Mouse (Mus musculus): ENCODE results near the gene Tesc. TPM values are rescaled to one million over a fixed set of nuclear protein-coding genes. Genes with fewer than 3 reads are reported as not detected.
A peak's percentile ranks its signal among the peaks of the same experiment; 100 is the strongest.

Gene Tesc
- polyA plus RNA-seq, 1 experiment from 2014 or later, result 0.55 TPM

GRCm38 (mm10) chr5:118050743-118051142, 23.2 kb downstream of the Tesc start:
- Histone ChIP-seq H3K4me1 (replicated peaks) (no peaks in the 10 kb centered on the region), H3K9me3 (no peaks in the 10 kb centered on the region), H3K27me3 (ENCODE audit: insufficient read depth, poor library complexity, severe bottlenecking) (no peaks in the 10 kb centered on the region), H3K36me3 (no peaks in the 10 kb centered on the region), H3K27ac (no peak overlapping the region), H3K4me3 (no peak overlapping the region)
- no peak for DNase-seq (ENCODE audit: low spot score)
- 79% methylated on average over 4 of the region's 4 CpGs for WGBS

- H3K4me1 ChIP-seq (replicated peaks), result peaks cover 11% of the 10 kb centered on the region
- no peak for DNase-seq (ENCODE audit: low spot score)
- 85% methylated on average over 8 of the region's 8 CpGs for WGBS
Measured at GRCm38 (mm10) chr5:118051981-118052662, 24.6 kb downstream of the Tesc start.

GRCm38 (mm10) chr5:118053205-118053604, 25.7 kb downstream of the Tesc start:
- Histone ChIP-seq H3K27me3 (ENCODE audit: insufficient read depth, poor library complexity, severe bottlenecking) (no peaks in the 10 kb centered on the region), H3K27ac (no peak overlapping the region), H3K4me3 (no peak overlapping the region), H3K9me3 (no peaks in the 10 kb centered on the region), H3K4me1 (replicated peaks) (peaks cover 21% of the 10 kb centered on the region), H3K36me3 (no peaks in the 10 kb centered on the region)
- DNase-seq (ENCODE audit: low spot score), result no peak
- 92% methylated on average over 2 of the region's 2 CpGs for WGBS

More at GRCm38 (mm10) chr5:118051981-118052662, 24.6 kb downstream of the Tesc start:
- no peaks in the 10 kb centered on the region for H3K9me3 ChIP-seq
- H3K4me3 ChIP-seq, result no peak overlapping the region
- no peak overlapping the region for H3K27ac ChIP-seq
- no peaks in the 10 kb centered on the region for H3K27me3 ChIP-seq (ENCODE audit: insufficient read depth, poor library complexity, severe bottlenecking)
- H3K36me3 ChIP-seq, result no peaks in the 10 kb centered on the region

DNA sequence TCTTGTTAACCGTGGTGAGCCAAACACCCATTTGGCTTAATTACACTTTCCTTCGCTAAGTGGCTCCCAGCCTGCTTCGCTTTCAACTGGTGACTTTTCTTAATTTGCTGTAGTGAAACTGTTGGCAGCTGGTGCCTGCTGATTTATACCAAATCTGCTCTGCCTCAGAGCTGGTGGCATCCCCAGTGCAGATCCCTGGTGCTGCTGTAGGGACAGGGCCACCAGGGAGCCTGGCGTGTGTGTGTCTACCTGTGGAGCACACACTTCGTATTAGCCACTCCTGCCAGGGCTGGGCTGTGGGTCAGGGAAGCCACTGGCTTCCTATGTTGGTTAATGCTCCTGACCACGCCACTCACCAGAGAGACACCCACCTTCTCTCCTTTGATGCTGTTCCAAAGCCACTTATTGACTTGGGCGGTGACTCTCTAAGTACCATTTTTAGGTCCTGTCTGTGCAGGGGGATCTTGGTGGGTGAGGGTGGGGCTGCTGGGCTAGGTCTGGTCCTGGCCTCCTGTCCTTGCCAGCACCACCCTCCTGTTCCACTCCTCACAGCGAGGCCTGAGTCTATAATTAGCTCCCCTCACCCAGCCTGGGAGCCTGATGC, 30.1 kb downstream of the Tesc start:
- WGBS, result 71% methylated on average over 8 of the region's 8 CpGs
- Histone ChIP-seq H3K27ac (peak overlapping the region; percentile 66), H3K36me3 (0 out of 2 replicates have a peak, but pooled peaks cover 5% of the 10 kb centered on the region), H3K4me1 (replicated peaks) (peaks cover 33% of the 10 kb centered on the region), H3K9me3 (no peaks in the 10 kb centered on the region), H3K27me3 (ENCODE audit: insufficient read depth, poor library complexity, severe bottlenecking) (no peaks in the 10 kb centered on the region), H3K4me3 (no peak overlapping the region)
- no peak for DNase-seq (ENCODE audit: low spot score)

GRCm38 (mm10) chr5:118058858-118059257, 31.3 kb downstream of the Tesc start:
- Histone ChIP-seq H3K27me3 (ENCODE audit: insufficient read depth, poor library complexity, severe bottlenecking) (no peaks in the 10 kb centered on the region), H3K36me3 (0 out of 2 replicates have a peak, but pooled peaks cover 10% of the 10 kb centered on the region), H3K4me1 (replicated peaks) (peaks cover 42% of the 10 kb centered on the region), H3K27ac (no peak overlapping the region), H3K4me3 (no peak overlapping the region), H3K9me3 (no peaks in the 10 kb centered on the region)
- WGBS, result 95% methylated on average over 10 of the region's 10 CpGs
- no peak for DNase-seq (ENCODE audit: low spot score)

- Histone ChIP-seq H3K9me3 (no peaks in the 10 kb centered on the region), H3K4me3 (no peak overlapping the region), H3K27me3 (ENCODE audit: insufficient read depth, poor library complexity, severe bottlenecking) (no peaks in the 10 kb centered on the region), H3K27ac (no peak overlapping the region), H3K36me3 (peaks cover 13% of the 10 kb centered on the region; the same call in 1 of the 2 replicates), H3K4me1 (replicated peaks) (peaks cover 49% of the 10 kb centered on the region)
- WGBS, result 87% methylated on average over 9 of the region's 9 CpGs
- no peak for DNase-seq (ENCODE audit: low spot score)
Measured at GRCm38 (mm10) chr5:118059646-118060045, 32.1 kb downstream of the Tesc start.

GRCm38 (mm10) chr5:118061391-118061790, 33.8 kb downstream of the Tesc start:
- Histone ChIP-seq H3K4me1 (replicated peaks) (peaks cover 54% of the 10 kb centered on the region), H3K9me3 (no peaks in the 10 kb centered on the region), H3K4me3 (no peak overlapping the region), H3K27ac (no peak overlapping the region), H3K36me3 (peaks cover 30% of the 10 kb centered on the region), H3K27me3 (ENCODE audit: insufficient read depth, poor library complexity, severe bottlenecking) (no peaks in the 10 kb centered on the region)
- DNase-seq (ENCODE audit: low spot score), result no peak
- WGBS, result 95% methylated on average over 18 of the region's 18 CpGs

GRCm38 (mm10) chr5:118063181-118063621, 35.7 kb downstream of the Tesc start:
- Histone ChIP-seq H3K27me3 (ENCODE audit: insufficient read depth, poor library complexity, severe bottlenecking) (no peaks in the 10 kb centered on the region), H3K36me3 (peaks cover 48% of the 10 kb centered on the region), H3K9me3 (no peaks in the 10 kb centered on the region), H3K4me1 (replicated peaks) (peaks cover 40% of the 10 kb centered on the region), H3K4me3 (no peak overlapping the region), H3K27ac (peak overlapping the region; percentile 82; the same call in 1 of the 2 replicates)
- 80% methylated on average over 8 of the region's 8 CpGs for WGBS
- DNase-seq (ENCODE audit: low spot score), result no peak

GRCm38 (mm10) chr5:118064284-118064901, 36.9 kb downstream of the Tesc start:
- H3K27ac ChIP-seq, result peak overlapping the region; percentile 82
- no peaks in the 10 kb centered on the region for H3K9me3 ChIP-seq
- H3K4me3 ChIP-seq, result no peak overlapping the region
- peaks cover 39% of the 10 kb centered on the region for H3K4me1 ChIP-seq (replicated peaks)
- H3K27me3 ChIP-seq (ENCODE audit: insufficient read depth, poor library complexity, severe bottlenecking), result no peaks in the 10 kb centered on the region
- 55% methylated on average over 10 of the region's 10 CpGs for WGBS
- peaks cover 60% of the 10 kb centered on the region for H3K36me3 ChIP-seq
- no peak for DNase-seq (ENCODE audit: low spot score)

DNA sequence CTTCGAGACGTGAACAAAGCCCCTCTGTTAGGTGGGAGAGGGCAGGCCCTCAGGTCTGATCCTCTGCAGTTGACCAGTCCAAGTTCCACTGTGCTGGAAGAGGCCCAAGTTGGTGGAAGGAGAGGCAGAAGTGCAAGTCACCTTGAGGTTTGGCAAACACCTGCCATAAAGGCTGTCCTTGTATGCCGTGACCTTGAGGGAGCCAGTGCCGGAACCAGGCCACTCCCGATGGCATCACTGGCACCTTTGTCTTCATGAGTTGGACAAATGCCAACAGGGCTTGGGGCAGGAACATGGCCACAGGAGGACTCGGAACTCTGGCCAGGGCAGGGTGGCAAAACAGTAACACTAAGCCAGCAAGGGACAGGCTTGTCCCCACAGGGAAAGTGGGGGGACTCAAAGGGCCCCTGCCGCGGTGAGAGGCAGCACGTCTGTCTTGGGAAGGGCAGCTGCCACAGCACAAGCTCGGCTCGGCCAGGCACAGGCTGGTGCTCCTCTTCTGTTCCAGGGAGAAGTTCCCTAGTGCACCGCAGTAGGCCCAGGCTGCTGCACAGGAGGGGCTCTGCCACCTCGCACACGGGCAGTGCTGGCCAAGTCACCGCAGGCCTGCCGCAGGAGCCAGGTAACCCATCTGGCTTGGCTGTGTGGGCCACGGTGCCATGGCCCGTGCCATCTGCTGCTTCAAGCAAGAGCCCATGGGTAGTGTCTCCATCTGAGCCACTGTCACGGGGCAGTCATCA, 38.1 kb downstream of the Tesc start:
- H3K4me3 ChIP-seq, result no peak overlapping the region
- H3K27me3 ChIP-seq (ENCODE audit: insufficient read depth, poor library complexity, severe bottlenecking), result no peaks in the 10 kb centered on the region
- peaks cover 72% of the 10 kb centered on the region for H3K36me3 ChIP-seq
- H3K9me3 ChIP-seq, result no peaks in the 10 kb centered on the region
- peak overlapping the region; percentile 82; the same call in 1 of the 2 replicates for H3K27ac ChIP-seq
- 94% methylated on average over 19 of the region's 19 CpGs for WGBS
- DNase-seq (ENCODE audit: low spot score), result no peak
- peaks cover 28% of the 10 kb centered on the region for H3K4me1 ChIP-seq (replicated peaks)

DNA sequence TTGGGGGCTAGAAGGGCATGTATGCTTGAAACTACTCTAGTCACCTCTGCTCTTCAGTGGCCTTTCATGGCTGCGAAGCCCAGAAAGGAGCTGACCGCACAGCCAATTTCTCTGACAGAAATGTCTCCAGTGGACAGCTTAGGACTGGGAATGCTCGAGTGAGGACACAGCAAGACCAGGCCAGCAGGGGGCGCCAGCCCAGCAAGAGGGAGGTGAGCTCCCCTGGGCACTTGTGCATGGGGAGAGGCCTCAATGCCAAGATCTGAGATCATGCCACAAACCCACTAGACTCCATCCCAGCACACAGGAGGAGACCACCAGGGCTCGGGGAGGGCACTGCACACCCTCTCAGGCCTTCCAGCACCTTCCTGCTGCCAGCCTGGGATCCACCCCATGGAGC, 39.3 kb downstream of the Tesc start:
- DNase-seq (ENCODE audit: low spot score), result peak; percentile 59
- H3K36me3 ChIP-seq, result peaks cover 81% of the 10 kb centered on the region
- no peaks in the 10 kb centered on the region for H3K9me3 ChIP-seq
- 59% methylated on average over 5 of the region's 5 CpGs for WGBS
- H3K27ac ChIP-seq, result peak overlapping the region; percentile 62; the same call in 1 of the 2 replicates
- no peaks in the 10 kb centered on the region for H3K27me3 ChIP-seq (ENCODE audit: insufficient read depth, poor library complexity, severe bottlenecking)
- H3K4me3 ChIP-seq, result no peak overlapping the region
- H3K4me1 ChIP-seq (replicated peaks), result peaks cover 28% of the 10 kb centered on the region

DNA sequence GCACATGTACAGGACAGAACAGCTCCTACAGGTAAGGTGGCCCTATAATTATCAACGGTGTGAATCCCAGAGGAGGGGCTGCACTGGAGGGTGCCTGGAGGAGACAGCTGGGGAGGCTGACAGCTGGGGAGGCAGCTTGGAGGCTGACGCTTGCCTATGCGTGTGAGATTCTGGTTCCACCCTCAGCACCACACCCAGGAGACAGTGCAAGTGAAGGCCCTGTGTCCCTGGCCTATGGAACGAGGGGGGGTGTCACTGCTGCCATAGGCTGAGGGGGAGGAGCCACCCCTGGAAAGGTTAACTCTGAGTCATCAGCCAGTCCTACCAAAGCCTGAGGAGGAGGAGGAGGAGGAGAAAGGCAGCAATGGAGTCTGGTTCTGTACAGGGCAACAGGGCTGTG, 40.0 kb downstream of the Tesc start:
- Histone ChIP-seq H3K27me3 (ENCODE audit: insufficient read depth, poor library complexity, severe bottlenecking) (no peaks in the 10 kb centered on the region), H3K27ac (no peak overlapping the region), H3K4me1 (replicated peaks) (peaks cover 28% of the 10 kb centered on the region), H3K36me3 (peaks cover 84% of the 10 kb centered on the region), H3K9me3 (no peaks in the 10 kb centered on the region), H3K4me3 (no peak overlapping the region)
- no peak for DNase-seq (ENCODE audit: low spot score)
- WGBS, result 76% methylated on average over 4 of the region's 4 CpGs
